Mouse (Mus musculus) adrenal gland, adult 10 weeks (tissue): ENCODE data around the gene Wdr90. TPM values are rescaled to one million over a fixed set of nuclear protein-coding genes. Genes with fewer than 3 reads are reported as not detected.

Experiments
- polyA plus RNA-seq: library from polyadenylated mRNA; stranded (reverse); fragments of 350-450 nt; fragmentation: Illumina TruSeq; extraction: RNeasy Lipid Tissue Mini Kit (QIAGEN cat#74804); gene quantifications from one replicate; pipeline ENCODE4 v1.2.3, GENCODE M21; 2014; ENCODE audit warnings: low read depth, low replicate concordance

Gene Wdr90
- 2.5 TPM for polyA plus RNA-seq

GRCm38 (mm10) chr17:25860832-25861703 is at the start of gene Wdr90:
TSS of gene Wdr90 (minus strand) at chr17:25861501.

DNA sequence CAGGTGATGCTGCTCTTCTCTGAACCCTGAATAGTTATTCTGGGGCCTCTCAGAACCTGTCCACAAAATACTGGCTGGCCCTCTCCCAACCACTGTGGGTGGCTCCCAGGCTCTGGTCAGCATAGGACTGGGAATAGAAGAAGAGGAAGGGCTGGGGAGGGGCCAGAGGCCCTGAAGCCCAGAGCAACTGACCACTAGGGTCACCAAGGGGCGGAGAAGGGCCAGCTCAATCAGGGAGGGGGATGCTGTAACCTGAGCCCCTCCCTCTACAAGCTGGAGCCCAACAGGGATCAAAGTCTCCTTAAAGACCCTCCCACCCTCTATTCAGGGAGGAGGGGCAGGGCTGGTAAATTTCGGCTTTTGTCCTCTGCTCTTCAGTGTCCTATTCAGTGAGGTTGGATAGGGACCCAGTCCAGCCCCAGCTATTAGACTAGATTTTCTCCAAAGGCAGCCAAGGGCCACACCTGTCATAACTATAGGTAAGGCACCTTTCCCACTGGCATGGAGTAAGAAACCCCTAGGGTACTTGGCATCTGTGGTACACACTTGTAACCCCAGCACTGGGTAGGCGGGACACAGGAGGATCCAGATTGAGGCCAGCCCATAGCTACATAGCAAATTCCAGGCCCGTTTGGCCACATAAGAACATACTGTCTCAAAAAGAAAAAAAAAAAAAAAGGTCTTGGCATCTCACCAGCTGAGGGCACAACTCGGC is 19.1 kb upstream of the Wdr90 start, which contains the start of gene Wfikkn1:
Wfikkn1 (minus strand) TSS at position 663 of the 715 bp plus-strand sequence.

DNA sequence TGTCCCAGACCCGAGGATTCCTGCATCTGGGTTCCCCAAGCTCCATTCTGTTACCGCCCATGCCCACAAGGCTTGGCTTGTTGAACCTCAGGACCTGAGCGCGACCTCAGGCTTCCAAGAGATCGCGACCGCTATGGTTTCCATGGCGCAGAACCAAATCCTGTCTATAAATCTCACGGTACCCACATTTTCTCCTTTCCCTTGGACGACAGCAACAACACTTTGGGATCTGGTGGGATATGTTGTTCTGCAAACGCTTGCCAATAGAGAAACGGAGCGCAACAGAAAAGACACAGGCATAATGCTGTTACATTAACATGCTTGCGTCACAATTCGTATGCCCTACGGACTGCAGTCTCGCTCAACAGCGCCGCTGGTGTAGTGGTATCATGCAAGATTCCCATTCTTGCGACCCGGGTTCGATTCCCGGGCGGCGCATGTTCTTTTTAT is 13.4 kb upstream of the Wdr90 start, which contains the start of gene Mettl26:
Mettl26 (plus strand) TSS at position 354 of the 450 bp plus-strand sequence.

DNA sequence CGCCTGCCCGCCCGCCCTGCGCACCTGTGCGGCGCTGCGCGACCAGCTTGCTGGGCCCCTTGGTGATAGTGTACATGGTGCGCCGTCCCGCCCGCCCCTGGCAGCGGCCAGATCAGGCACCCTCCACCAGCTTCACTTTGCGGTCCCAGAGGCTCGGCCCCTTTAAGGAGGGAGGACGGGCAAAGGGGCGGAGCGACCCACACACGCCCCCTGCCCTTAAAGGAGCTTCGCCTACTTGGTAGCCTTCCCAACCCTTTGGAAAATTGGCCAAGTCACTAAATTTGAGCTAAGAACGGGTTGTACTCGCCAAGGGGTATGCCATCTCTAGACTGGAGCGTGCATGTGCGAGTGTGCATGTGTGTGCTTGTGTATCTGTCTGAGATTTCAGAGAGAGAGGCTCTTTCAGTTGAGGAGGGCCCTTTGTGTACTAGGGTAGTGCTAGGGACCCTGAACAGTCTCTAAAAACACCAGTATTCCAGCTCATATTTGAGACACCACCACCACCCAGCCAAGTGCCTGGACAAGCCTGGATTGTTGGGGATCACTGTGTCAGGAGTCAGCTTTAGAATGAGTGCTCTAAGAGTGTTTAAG is 7.4 kb upstream of the Wdr90 start, which contains the start of gene Mcrip2:
Mcrip2 (minus strand) TSS at position 164 of the 591 bp plus-strand sequence.

GRCm38 (mm10) chr17:25844396-25844901 is 16.9 kb downstream of the Wdr90 start, which contains the start of gene Rhot2:
TSS of gene Rhot2 (minus strand) at chr17:25844851.

DNA sequence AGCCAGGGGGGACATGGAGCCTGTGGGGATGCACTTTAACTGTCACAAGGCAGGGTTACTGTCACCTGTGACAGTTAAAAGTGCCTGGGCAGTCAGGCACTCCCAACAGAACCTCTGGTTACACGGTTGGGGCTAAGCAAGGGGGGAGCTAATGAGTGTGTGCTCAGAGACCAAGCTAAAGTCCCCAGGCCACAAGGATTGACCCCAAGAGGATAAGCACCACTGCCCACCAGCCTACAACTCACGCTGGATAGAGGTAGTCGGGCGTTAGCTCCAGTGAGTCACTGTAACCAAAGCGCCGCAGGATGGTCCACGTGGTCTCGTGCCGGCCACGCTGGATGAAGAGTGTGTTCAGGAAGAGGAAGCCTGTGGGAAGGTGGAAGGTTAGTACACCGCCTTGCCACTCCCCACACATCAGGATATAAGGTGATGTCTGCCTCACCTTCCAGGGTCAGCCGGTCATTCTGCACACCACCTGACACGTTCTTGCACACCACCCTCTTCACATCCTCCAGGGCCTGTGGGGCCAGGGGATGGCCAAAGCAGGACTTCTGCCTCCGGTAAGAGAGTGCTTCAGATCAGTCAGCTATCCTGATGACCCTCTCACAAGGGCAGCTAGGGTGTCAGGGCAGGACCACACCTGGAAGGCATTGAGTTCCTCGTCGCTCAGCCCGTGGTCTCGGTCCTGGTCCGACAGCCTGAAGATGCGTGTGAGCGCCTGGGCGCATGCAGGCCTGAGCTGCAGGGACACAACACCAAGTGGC is 20.0 kb downstream of the Wdr90 start, which contains the start of gene Gm20683:
Gm20683 (minus strand) TSS at position 647 of the 764 bp plus-strand sequence.

DNA sequence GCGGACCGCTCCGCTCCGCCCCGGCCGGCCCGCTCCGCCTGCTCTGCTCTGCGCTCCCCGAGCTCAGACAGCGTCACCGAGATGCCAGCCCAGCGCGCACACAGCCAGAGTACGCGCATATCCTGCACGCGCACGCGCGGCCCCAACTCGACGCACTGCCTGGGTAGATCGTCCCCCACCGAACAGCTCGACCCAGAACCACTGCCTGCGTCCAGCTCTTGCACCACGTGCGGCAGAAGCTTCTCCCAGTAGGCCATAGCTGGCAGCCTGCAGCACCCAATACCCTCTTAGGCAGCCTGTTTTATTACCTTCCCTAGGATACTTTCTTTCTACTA is 24.3 kb downstream of the Wdr90 start, which contains the start of gene Rhbdl1:
Rhbdl1 (minus strand) TSS at position 220 of the 335 bp plus-strand sequence.

GRCm38 (mm10) chr17:25833291-25833663 is 28.0 kb downstream of the Wdr90 start, which contains the start of gene Stub1:
TSS of gene Stub1 (minus strand) at chr17:25833404.

DNA sequence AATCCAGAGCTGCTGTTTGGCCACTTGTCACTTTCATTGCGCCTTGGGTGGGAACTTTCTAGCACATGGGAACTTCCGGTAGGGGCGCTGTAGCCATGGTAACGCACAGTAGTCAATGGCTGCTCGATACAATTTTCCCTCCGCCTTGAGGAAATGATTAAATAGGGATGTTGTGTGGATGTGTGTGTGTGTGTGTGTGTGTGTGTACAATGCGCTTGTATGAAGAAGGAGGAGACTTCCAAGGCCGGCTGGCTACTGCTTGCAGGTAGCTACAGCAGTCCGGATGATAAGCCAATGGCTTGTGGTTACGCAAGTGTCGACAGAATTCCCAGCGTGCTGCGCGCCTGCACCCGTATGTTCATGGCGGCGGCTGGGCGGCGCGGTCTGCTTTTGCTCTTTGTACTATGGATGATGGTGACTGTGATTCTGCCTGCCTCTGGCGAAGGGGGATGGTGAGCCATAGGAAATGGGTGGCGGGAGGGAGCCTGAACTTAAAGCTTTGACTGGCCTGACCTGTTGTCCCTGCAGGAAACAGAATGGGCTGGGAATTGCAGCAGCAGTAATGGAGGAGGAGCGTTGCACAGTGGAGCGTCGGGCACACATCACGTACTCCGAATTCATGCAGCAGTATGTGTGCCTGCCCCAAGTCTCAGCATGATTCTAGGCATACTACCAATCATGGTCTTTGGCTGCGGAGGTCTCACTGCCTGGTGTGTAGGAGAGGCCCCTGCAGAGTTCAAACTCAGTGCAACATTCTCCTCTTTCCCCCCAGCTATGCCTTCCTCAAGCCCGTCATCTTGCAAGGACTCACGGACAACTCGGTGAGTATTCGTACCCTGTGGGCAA is 32.4 kb downstream of the Wdr90 start, which contains the start of gene Jmjd8:
Jmjd8 (plus strand) TSS at position 156 of the 846 bp plus-strand sequence.

GRCm38 (mm10) chr17:25823452-25823851 is 37.8 kb downstream of the Wdr90 start, which contains the start of gene Wdr24:
TSS of gene Wdr24 (plus strand) at chr17:25823627.

DNA sequence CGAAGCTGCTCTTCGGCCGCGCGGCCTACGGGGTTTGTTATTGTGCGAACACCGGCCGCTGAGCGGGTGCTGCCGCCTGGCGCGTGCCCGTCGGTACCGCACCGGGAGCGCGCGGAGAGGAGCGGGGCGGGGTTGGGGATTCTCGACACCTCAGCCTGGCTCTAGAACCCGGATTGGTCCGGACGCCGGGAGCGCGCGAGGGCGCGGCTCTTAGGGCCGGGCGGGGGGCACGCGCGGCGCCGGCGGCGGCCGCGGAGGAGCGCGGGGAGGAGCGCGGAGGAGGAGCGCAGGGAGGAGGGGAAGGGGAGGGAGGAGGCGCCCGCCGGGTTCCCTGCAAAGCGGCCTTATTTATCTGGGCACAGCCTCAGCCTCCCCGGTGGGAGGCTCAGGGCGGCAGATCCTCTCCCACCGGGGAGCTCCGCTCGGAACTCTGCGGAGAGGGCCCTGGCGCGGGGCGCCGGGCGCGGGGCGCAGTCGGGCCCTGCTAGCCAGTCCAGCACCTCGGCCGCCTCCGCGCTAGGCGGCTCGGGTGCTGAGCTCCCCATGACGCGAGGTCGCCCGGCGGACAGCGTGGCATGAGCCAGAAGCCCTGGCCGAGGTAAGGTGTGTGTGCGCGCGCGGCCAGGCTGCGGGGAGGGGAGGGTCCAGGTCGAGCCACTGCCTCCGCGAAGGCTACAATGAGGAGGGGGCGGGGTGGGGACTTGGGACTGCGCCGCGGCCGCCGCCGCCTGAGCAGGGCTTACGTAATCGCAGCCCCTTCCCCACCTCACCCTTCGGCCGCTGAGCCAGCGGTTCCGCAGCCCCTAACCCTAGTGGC is 52.3 kb downstream of the Wdr90 start, which contains the start of gene Fbxl16:
Fbxl16 (plus strand) TSS at position 297 of the 817 bp plus-strand sequence.

DNA sequence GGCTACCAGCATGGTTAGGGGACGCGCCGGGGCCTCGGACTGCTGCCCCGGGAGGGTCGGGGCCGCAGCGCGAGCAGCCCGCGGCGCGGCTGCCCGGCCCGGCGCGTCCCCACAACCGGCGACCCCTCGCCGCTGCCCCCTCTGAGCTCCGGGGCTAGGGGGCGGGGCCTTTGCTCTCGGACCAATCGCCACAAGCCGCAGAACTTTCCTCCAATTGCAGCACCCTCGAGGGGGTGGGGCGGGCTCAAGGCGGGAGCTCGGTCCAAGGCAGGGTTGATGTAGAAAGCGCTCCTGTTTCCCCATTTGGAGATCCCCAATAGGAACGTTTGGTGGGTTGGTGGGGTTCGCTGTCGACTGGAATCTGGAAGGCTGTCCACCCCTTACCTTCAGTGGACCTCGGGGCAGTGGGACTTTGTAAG is 64.3 kb downstream of the Wdr90 start, which contains the start of gene Metrn:
Metrn (minus strand) TSS at position 186 of the 419 bp plus-strand sequence.

DNA sequence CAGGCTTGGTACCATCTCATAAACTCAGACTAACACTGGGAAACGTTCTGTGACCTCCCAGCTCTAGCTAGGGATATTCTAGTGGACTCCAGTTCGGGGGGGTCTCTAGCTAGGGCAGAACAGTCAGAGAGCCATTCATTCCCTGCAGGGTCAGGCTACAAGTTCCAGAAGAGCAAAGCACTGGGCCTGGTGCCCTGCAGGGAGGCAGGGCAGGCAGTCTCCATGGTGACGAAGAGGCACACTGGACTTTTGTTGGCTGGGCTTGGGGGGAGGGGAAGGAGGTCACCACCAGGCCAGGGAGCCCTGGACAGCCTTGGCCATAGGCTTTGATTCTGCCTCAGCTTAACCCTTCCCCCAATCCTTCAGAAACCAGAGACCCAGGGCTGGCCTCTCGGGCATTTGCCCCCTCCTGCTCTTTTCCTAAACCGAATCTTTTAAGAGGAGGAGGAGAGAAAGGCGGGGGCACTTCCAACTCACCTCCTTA is 65.7 kb downstream of the Wdr90 start, which contains the start of gene AC134908.4:
AC134908.4 (minus strand) TSS at position 51 of the 484 bp plus-strand sequence.

Other genes with a start within 250 kb of the Wdr90 start
- gene Gng13, start 144.3 kb downstream of the Wdr90 start, polyA plus RNA-seq, result not detected
- not detected for gene Chtf18, start 134.1 kb downstream of the Wdr90 start, polyA plus RNA-seq
- gene Rpusd1, start 133.8 kb downstream of the Wdr90 start, polyA plus RNA-seq, result not detected
- not detected for gene Mslnl, start 125.5 kb downstream of the Wdr90 start, polyA plus RNA-seq
- gene Msln, start 107.1 kb downstream of the Wdr90 start, polyA plus RNA-seq, result not detected
- gene Narfl, start 87.7 kb downstream of the Wdr90 start, polyA plus RNA-seq, result 3.4 TPM
- gene Haghl, start 75.8 kb downstream of the Wdr90 start, polyA plus RNA-seq, result 0.64 TPM
- not detected for gene Ccdc78, start 74.9 kb downstream of the Wdr90 start, polyA plus RNA-seq
- gene Fam173a, start 68.6 kb downstream of the Wdr90 start, polyA plus RNA-seq, result 0.52 TPM
- 1.1 TPM for gene AC134908.4, start 65.8 kb downstream of the Wdr90 start, polyA plus RNA-seq
- gene Metrn, start 64.4 kb downstream of the Wdr90 start, polyA plus RNA-seq, result 0.17 TPM
- 15.0 TPM for gene Fbxl16, start 52.4 kb downstream of the Wdr90 start, polyA plus RNA-seq
- gene Wdr24, start 37.9 kb downstream of the Wdr90 start, polyA plus RNA-seq, result 0.47 TPM
- 3.6 TPM for gene Jmjd8, start 32.6 kb downstream of the Wdr90 start, polyA plus RNA-seq
- gene Stub1, start 28.1 kb downstream of the Wdr90 start, polyA plus RNA-seq, result 8.2 TPM
- not detected for gene Rhbdl1, start 24.2 kb downstream of the Wdr90 start, polyA plus RNA-seq
- gene Gm20683, start 19.7 kb downstream of the Wdr90 start, polyA plus RNA-seq, result not detected
- gene Rhot2, start 16.6 kb downstream of the Wdr90 start, polyA plus RNA-seq, result 19.9 TPM
- 5.5 TPM for gene Mcrip2, start 7.3 kb upstream of the Wdr90 start, polyA plus RNA-seq
- 24.4 TPM for gene Mettl26, start 13.6 kb upstream of the Wdr90 start, polyA plus RNA-seq
- not detected for gene Wfikkn1, start 19.4 kb upstream of the Wdr90 start, polyA plus RNA-seq
- gene Rab40c, start 58.2 kb upstream of the Wdr90 start, polyA plus RNA-seq, result 2.7 TPM
- 41.2 TPM for gene Pigq, start 83.4 kb upstream of the Wdr90 start, polyA plus RNA-seq
- not detected for gene Nhlrc4, start 83.5 kb upstream of the Wdr90 start, polyA plus RNA-seq
- not detected for gene A930017K11Rik, start 91.1 kb upstream of the Wdr90 start, polyA plus RNA-seq
- gene Capn15, start 124.3 kb upstream of the Wdr90 start, polyA plus RNA-seq, result 0.41 TPM
- 2.3 TPM for gene Rab11fip3, start 208.1 kb upstream of the Wdr90 start, polyA plus RNA-seq
- 24.1 TPM for gene Decr2, start 228.8 kb upstream of the Wdr90 start, polyA plus RNA-seq
- gene Nme4, start 234.1 kb upstream of the Wdr90 start, polyA plus RNA-seq, result not detected